Mouse (Mus musculus) splenic B cell, adult 2 months (primary cell): Measurements from ENCODE around the gene Timm50.

Experiments used
- DNase-seq: peaks from one replicate; pipeline ENCODE4 v3.0.0-alpha.2; 2011; ENCODE audit warnings: low read depth, low spot score
- H3K27me3 ChIP-seq: 2 replicates; pipeline ENCODE4 v1.6.1; 2012; ENCODE audit warnings: mild to moderate bottlenecking, low read length, moderate library complexity, mixed read lengths; ENCODE audit not compliant: control insufficient read depth, poor library complexity, insufficient read depth, severe bottlenecking
- H3K36me3 ChIP-seq: 2 replicates; pipeline ENCODE4 v1.6.1; 2012; ENCODE audit warnings: mild to moderate bottlenecking, low read length, moderate library complexity, mixed read lengths; ENCODE audit not compliant: control insufficient read depth, poor library complexity, insufficient read depth, severe bottlenecking

Timm50 gene

DNA sequence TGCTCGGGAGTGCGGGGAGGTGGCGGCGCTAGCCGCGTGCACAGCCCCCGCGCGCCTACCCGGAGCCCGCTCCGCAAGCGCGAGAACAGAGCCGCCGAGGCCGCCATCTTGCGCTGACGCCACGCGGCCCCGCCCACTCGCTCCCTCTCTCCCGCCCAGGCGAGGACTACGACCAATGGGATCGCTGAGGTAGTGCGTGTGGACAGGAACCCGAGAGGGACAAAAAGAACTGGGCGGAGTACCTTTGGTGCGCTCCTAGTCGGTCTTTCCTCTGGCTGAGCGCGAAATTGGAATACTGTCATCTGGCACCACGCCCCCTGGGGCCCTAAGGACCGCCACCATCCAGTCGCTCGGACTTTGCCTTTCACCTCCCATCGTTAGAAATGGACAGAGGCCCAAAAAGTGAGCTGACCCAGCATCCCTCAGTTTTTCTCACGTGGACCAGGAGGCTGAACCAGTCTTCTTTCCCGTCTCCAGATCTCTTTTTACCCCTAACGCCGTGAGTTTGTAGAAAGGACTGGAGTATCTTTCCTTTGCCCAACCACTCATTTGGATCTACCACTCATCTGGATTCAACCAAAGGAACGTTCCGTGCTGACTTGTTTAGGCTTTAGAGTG, at the start of gene Timm50:
Timm50 (minus strand) TSS at position 147 of the 618 bp plus-strand sequence.
- Histone ChIP-seq H3K27me3 (no peaks in the 10 kb centered on the region), H3K36me3 (peaks cover 10% of the 10 kb centered on the region; the same call in 1 of the 2 replicates)
- peak; percentile 96 for DNase-seq

DNA sequence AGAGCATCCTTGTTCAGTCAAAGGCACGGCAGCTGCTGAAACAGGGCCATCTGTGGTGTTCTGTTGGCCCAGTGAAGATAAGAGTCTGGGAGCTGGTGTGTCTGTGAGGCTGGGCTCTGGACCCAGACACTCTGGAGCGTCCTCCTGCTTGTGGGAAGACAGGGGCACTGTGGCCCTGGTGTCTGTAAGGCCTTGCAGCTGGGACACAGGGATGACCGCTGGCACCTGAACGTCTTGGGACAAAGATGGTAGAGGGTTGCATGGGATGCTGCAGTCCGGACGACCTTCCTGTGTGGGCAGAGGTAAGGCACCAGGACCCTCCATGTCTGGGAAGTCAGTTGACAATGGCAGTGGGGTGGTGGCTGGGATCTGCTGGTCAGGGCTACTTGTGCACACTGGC, 48.4 kb upstream of the Timm50 start:
- Histone ChIP-seq H3K36me3 (peaks cover 17% of the 10 kb centered on the region), H3K27me3 (no peaks in the 10 kb centered on the region)
- DNase-seq, result no peak

DNA sequence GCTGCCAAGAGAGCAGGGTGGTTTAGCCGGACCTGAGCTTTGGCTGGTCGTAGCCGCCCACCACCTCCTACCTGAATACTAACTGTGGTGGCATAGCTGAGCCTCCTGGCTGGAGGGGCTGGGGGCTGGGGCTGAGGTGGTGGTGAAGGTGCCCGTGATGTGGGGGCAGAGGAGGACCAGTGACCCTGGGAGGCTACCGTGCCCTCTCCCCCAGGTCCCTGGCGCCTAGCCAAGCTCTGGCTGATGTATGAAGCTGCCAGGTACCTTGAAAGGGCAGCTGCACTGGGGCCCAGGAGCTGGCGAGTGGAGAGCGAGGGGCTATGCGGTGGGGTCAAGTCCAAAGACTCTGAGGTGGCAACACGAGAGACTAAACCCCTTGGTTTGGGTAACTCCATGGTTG, 48.0 kb upstream of the Timm50 start:
- DNase-seq, result no peak
- Histone ChIP-seq H3K27me3 (no peaks in the 10 kb centered on the region), H3K36me3 (peaks cover 15% of the 10 kb centered on the region)

GRCm38 (mm10) chr7:28358431-28358830, 46.6 kb upstream of the Timm50 start:
- no peak for DNase-seq
- no peaks in the 10 kb centered on the region for H3K27me3 ChIP-seq
- H3K36me3 ChIP-seq, result peaks cover 16% of the 10 kb centered on the region

DNA sequence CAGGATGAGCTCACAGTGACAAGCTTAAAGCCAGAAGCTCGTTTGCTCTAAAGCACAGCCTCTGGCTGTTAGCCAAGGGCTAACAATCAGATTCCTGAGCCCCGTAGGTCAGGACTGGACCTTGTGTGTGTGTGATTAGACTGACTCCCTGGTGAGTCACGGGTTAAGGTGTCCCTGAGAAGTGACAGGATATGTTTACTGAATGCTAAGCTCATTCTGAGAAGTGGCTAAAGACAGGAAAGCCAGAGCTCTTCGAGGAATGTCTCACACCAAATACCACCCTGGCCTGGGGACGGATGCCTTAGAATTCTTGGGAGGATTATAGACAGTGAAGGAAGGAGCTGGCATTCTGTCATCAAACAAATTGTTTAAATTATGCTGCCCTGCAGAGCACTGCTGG, 46.1 kb upstream of the Timm50 start:
- no peak for DNase-seq

DNA sequence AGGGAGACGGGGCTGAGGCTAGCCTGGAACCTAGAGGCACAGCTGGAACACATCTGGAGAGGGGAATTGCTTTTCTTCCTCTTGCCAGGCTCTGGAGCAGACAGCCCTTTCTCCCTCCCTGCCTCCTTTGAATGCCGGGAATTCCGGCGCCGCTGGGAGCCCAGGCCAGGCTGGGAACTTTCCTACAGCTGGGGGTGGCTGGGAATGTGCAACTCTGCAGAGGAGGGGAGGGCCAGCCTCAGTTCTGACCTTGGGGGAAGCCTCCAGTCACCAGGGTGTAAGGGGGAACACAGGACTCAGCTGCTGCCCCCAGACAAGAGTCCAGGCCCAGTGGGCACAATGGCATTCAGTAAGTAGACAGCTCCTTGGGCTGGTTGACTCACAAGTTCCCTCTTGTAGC, 45.1 kb upstream of the Timm50 start:
- Histone ChIP-seq H3K36me3 (peaks cover 18% of the 10 kb centered on the region), H3K27me3 (no peaks in the 10 kb centered on the region)
- DNase-seq, result no peak

More for the DNA sequence above, 46.1 kb upstream of the Timm50 start:
- Histone ChIP-seq H3K36me3 (peaks cover 19% of the 10 kb centered on the region), H3K27me3 (no peaks in the 10 kb centered on the region)

GRCm38 (mm10) chr7:28355221-28355620, 43.3 kb upstream of the Timm50 start:
- DNase-seq, result no peak
- H3K36me3 ChIP-seq, result peaks cover 20% of the 10 kb centered on the region

GRCm38 (mm10) chr7:28354596-28354995, 42.7 kb upstream of the Timm50 start:
- Histone ChIP-seq H3K36me3 (peaks cover 15% of the 10 kb centered on the region), H3K27me3 (no peaks in the 10 kb centered on the region)
- DNase-seq, result no peak

More at GRCm38 (mm10) chr7:28355221-28355620, 43.3 kb upstream of the Timm50 start:
- H3K27me3 ChIP-seq, result no peaks in the 10 kb centered on the region

DNA sequence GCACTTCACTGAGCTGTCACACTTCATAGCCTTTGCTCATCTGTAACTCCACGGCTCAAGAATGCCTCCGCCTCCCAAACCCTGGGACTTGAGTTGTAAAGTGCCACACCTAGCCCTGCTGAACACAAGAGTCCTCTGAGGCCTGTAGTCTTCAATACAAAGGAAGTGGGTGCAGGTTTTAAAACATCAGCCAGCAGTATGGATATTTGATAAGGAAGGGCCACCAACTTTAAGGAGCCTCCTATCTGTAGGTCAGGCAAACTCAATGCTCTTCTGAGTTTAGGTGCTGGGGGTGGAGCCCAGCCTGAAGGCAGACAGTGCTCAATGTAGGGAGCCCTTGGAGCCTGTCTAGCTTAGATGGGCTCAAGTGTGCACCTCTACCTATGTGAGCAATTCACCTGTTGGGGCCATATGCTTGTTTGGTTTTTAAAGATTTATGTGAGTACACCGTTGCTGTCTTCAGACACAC, 42.3 kb upstream of the Timm50 start:
- DNase-seq, result no peak
- H3K36me3 ChIP-seq, result peaks cover 15% of the 10 kb centered on the region
- H3K27me3 ChIP-seq, result no peaks in the 10 kb centered on the region

GRCm38 (mm10) chr7:28353267-28353666, 41.4 kb upstream of the Timm50 start:
- H3K36me3 ChIP-seq, result peaks cover 15% of the 10 kb centered on the region
- peak; percentile 23 for DNase-seq
- no peaks in the 10 kb centered on the region for H3K27me3 ChIP-seq

DNA sequence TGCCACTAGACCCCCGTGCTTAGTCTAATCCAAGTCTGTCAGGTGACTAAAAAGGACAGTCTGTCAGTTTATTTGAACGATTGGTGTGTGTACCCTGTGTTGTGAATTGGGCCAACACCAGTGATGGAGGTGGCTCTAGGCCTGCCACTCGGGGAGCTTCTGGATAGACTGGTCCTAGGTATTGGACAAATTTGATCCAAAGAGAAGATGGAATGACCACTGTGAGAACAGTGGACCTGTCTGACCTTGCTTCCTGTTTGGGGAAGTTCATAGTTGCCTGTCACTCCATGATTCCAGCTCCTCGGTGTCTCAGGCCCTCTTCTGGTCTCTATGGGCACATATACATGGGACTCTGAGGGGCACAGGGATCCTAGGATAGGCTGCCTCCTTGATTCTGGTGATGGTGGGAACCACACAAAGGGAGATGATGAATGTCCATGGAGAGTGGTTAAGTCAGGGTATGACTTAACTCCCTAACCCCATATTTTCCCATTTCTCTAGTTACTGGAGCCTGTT, 39.9 kb upstream of the Timm50 start:
- H3K36me3 ChIP-seq, result peaks cover 15% of the 10 kb centered on the region
- DNase-seq, result no peak
- no peaks in the 10 kb centered on the region for H3K27me3 ChIP-seq

DNA sequence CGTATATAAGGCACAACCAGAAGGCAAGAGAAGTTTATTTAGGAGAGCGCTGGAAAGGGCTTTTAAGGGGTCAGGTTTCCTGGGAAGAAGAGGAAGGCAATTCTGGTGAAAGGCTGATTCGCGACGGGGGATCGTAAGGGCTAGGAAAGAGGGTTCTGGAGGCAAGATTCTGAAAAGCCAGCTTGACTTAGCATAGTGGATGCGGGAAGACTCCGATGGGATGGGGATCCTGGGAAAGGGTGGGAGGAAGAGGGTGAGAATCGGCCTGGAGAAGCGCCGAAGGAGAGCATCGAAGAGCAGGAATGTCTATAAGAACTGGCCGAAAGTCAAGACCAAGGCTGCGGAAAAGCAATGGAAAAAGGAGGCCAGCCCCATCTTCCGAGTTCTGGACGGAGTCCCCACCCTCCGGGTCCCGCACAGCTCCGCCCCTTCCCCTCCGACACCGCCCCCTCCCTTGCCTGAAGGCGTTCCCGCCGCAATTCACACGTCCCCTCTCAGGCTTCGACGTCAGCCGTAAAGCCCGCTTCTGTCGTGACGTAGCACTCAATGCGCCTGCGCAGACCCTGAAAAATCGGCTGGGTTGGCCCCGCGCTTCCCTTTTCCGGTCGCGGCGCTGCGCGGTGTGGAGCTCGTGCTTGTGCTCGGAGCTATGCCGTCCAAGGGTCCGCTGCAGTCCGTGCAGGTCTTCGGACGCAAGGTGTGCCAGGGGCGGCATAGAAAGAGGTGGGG, 38.4 kb upstream of the Timm50 start, which contains the start of gene Rps16:
Rps16 (plus strand) TSS at position 498 of the 729 bp plus-strand sequence.
- Histone ChIP-seq H3K36me3 (peaks cover 15% of the 10 kb centered on the region), H3K27me3 (no peaks in the 10 kb centered on the region)
- DNase-seq, result peak; percentile 98

- no peak for DNase-seq
- H3K27me3 ChIP-seq, result no peaks in the 10 kb centered on the region
Observed at GRCm38 (mm10) chr7:28348601-28349000, 36.7 kb upstream of the Timm50 start.

GRCm38 (mm10) chr7:28347746-28348145, 35.9 kb upstream of the Timm50 start:
- Histone ChIP-seq H3K36me3 (peaks cover 5% of the 10 kb centered on the region; the same call in 1 of the 2 replicates), H3K27me3 (no peaks in the 10 kb centered on the region)
- DNase-seq, result no peak

More at GRCm38 (mm10) chr7:28348601-28349000, 36.7 kb upstream of the Timm50 start:
- H3K36me3 ChIP-seq, result peaks cover 11% of the 10 kb centered on the region

DNA sequence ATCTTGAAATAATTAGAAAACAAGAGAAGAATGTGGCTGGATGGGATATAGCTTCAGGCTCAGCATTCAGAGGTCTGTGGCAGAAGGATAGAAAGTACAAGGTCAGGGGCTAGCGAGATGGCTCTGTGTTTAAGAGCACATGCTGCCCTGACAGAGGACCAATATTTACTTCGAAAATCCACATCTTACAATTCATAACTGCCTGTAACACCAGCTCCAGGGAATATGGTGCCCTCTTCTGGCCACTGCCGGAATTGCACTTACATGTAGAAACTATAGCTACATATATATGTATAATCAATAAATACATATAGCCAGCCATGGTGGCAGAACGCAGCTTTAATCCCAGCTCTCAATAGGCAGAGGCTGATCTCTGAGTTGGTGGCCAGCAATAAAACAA, 32.8 kb upstream of the Timm50 start:
- no peaks in the 10 kb centered on the region for H3K27me3 ChIP-seq
- DNase-seq, result peak; percentile 92

More for the DNA sequence above, 32.8 kb upstream of the Timm50 start:
- no peaks in the 10 kb centered on the region for H3K36me3 ChIP-seq
